Mouse (Mus musculus) lung, postnatal 10 days (tissue): ENCODE data around the gene Nedd4.

Source experiments
- DNase-seq: peaks from one replicate; pipeline ENCODE4 v3.0.0; 2021

Gene Nedd4

GRCm38 (mm10) chr9:72681652-72682228 lies 19.6 kb downstream of the Nedd4 start:
- no peak for DNase-seq

- DNase-seq = no peak
Measured at GRCm38 (mm10) chr9:72683268-72683667, 21.1 kb downstream of the Nedd4 start.

GRCm38 (mm10) chr9:72685231-72685630 lies 23.1 kb downstream of the Nedd4 start:
- DNase-seq = no peak

GRCm38 (mm10) chr9:72686506-72686905 lies 24.4 kb downstream of the Nedd4 start:
- no peak for DNase-seq

GRCm38 (mm10) chr9:72689522-72689921 lies 27.4 kb downstream of the Nedd4 start:
- DNase-seq = no peak

- no peak for DNase-seq
Measured at GRCm38 (mm10) chr9:72690811-72691210, 28.7 kb downstream of the Nedd4 start.

GRCm38 (mm10) chr9:72691942-72692341 lies 29.8 kb downstream of the Nedd4 start:
- no peak for DNase-seq

GRCm38 (mm10) chr9:72693081-72693696 lies 31.0 kb downstream of the Nedd4 start:
- DNase-seq = no peak

GRCm38 (mm10) chr9:72693861-72694260 lies 31.7 kb downstream of the Nedd4 start:
- DNase-seq = no peak

- no peak for DNase-seq
Measured at GRCm38 (mm10) chr9:72696508-72696907, 34.4 kb downstream of the Nedd4 start.

GRCm38 (mm10) chr9:72697779-72698178 lies 35.6 kb downstream of the Nedd4 start:
- DNase-seq = no peak

- no peak for DNase-seq
Measured at GRCm38 (mm10) chr9:72699702-72700101, 37.6 kb downstream of the Nedd4 start.

- DNase-seq = no peak
Measured at GRCm38 (mm10) chr9:72701441-72701840, 39.3 kb downstream of the Nedd4 start.

GRCm38 (mm10) chr9:72702075-72702474 lies 39.9 kb downstream of the Nedd4 start:
- peak; percentile 55 for DNase-seq

- DNase-seq = no peak
Measured at GRCm38 (mm10) chr9:72703142-72703541, 41.0 kb downstream of the Nedd4 start.

GRCm38 (mm10) chr9:72703754-72704153 lies 41.6 kb downstream of the Nedd4 start:
- no peak for DNase-seq

GRCm38 (mm10) chr9:72705270-72705669 lies 43.1 kb downstream of the Nedd4 start:
- no peak for DNase-seq

- no peak for DNase-seq
Measured at GRCm38 (mm10) chr9:72707999-72708398, 45.9 kb downstream of the Nedd4 start.

GRCm38 (mm10) chr9:72708690-72709089 lies 46.5 kb downstream of the Nedd4 start:
- DNase-seq = no peak

GRCm38 (mm10) chr9:72710060-72710459 lies 47.9 kb downstream of the Nedd4 start:
- no peak for DNase-seq

GRCm38 (mm10) chr9:72714945-72715344 lies 52.8 kb downstream of the Nedd4 start:
- no peak for DNase-seq

- no peak for DNase-seq
Measured at GRCm38 (mm10) chr9:72716200-72716599, 54.1 kb downstream of the Nedd4 start.

GRCm38 (mm10) chr9:72719143-72719542 lies 57.0 kb downstream of the Nedd4 start:
- no peak for DNase-seq

GRCm38 (mm10) chr9:72721221-72721620 lies 59.1 kb downstream of the Nedd4 start:
- DNase-seq = no peak

GRCm38 (mm10) chr9:72722622-72723021 lies 60.5 kb downstream of the Nedd4 start:
- DNase-seq = no peak
